Mouse (Mus musculus) kidney, embryonic 15.5 days (tissue): ENCODE measurements around the gene Tapt1. TPM values are rescaled to one million over a fixed set of nuclear protein-coding genes. Genes with fewer than 3 reads are reported as not detected.
A peak's percentile ranks its signal among the peaks of the same experiment; 100 is the strongest.

Experiments
- ATAC-seq: fragments of 200-750 bp; cut with Nextera tagmentation; replicated peaks from 2 replicates; pipeline ENCODE4 v1.8.0; 2017; ENCODE audit warnings: moderate TSS enrichment; ENCODE audit not compliant: low FRiP score
- H3K27ac ChIP-seq: fragments of 300-500 bp; sonication (generic); 2 replicates; pipeline ENCODE4 v1.5.1; 2015; ENCODE audit warnings: mild to moderate bottlenecking, inconsistent platforms
- H3K27me3 ChIP-seq: fragments of 300-500 bp; sonication (generic); 2 replicates; pipeline ENCODE4 v1.6.1; 2015; ENCODE audit warnings: inconsistent platforms
- H3K36me3 ChIP-seq: fragments of 300-500 bp; sonication (generic); 2 replicates; pipeline ENCODE4 v1.6.1; 2015; ENCODE audit warnings: inconsistent platforms
- H3K4me1 ChIP-seq: fragments of 300-500 bp; sonication (generic); 2 replicates; pipeline ENCODE4 v1.6.1; 2015; ENCODE audit warnings: inconsistent platforms
- H3K4me2 ChIP-seq: fragments of 300-500 bp; sonication (generic); 2 replicates; pipeline ENCODE4 v1.6.1; 2015; ENCODE audit warnings: moderate library complexity, mild to moderate bottlenecking, inconsistent platforms
- H3K4me3 ChIP-seq: fragments of 300-500 bp; sonication (generic); replicated peaks from 2 replicates; pipeline ENCODE4 v1.5.1; 2015; ENCODE audit warnings: mild to moderate bottlenecking, inconsistent platforms
- H3K9ac ChIP-seq: fragments of 300-500 bp; sonication (generic); 2 replicates; pipeline ENCODE4 v1.6.1; 2015; ENCODE audit warnings: mild to moderate bottlenecking, inconsistent platforms
- H3K9me3 ChIP-seq: fragments of 300-500 bp; sonication (generic); replicated peaks from 2 replicates; pipeline ENCODE4 v1.6.1; 2016; ENCODE audit warnings: inconsistent platforms
- whole genome bisulfite sequencing: fragments of 180-500 bp; shearing (Covaris S2); methylation state at CpG from one replicate; pipeline ENCODE4 v1.1.7; 2015; ENCODE audit warnings: mixed read lengths; 5-methylcytosine and 5-hydroxymethylcytosine counted together
- polyA plus RNA-seq: library from polyadenylated mRNA; unstranded; fragments of >200 nt; fragmentation: Nextera tagmentation; extraction: Ambion mirVana; gene quantifications from 2 replicates; pipeline ENCODE4 v1.2.1, GENCODE M21; 2015

Gene Tapt1
- polyA plus RNA-seq, 1 experiment from 2014 or later, result 28.5 TPM

DNA sequence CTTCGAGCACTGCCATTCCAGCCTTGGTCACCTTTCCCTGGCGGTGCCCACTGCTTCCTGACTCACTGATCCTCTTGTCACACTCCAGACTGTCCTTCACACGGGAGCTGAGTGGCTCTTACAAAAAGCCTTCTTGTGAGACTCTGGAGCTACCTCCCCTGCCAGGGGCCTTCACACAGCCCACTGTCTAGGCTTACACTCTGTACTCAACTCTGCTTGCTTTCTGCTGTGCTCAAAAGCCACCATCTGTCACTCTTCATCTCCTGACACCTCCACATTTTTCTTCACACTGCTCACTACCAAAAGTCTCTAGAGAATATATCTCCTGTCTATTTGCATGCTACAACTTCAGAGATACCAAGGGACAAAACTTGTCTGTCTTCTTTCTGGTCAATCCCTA lies 46.0 kb downstream of the Tapt1 start:
- 79% methylated on average over 3 of the region's 3 CpGs for WGBS
- H3K9me3 ChIP-seq, result no peaks in the 10 kb centered on the region
- H3K36me3 ChIP-seq, result peaks cover 85% of the 10 kb centered on the region
- no peak overlapping the region for H3K9ac ChIP-seq
- no peak for ATAC-seq
- no peaks in the 10 kb centered on the region for H3K27me3 ChIP-seq
- no peaks in the 10 kb centered on the region for H3K4me1 ChIP-seq
- no peak overlapping the region for H3K4me2 ChIP-seq
- no peak overlapping the region for H3K4me3 ChIP-seq
- no peak overlapping the region for H3K27ac ChIP-seq

DNA sequence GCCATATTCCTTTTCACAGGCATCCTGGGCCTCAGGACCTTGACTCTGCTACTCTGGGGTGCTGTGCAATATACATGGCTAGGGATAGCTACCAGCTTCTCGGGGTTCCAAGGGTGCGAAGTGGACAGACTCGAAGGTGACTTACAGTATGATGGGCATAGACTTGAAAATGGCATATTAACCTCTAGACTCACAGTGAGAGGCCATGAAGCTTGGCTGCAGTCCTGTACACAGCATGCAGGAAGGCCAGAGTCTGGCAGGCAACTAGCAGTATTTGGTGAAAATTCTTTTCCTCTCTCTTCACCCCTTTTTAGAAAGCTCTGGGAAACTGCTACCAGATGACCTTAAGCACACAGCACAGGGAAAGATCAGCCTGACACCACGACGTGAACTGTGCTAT lies 52.4 kb downstream of the Tapt1 start:
- Histone ChIP-seq H3K36me3 (peaks cover 50% of the 10 kb centered on the region), H3K27ac (no peak overlapping the region), H3K9ac (no peak overlapping the region), H3K27me3 (no peaks in the 10 kb centered on the region), H3K4me1 (no peaks in the 10 kb centered on the region), H3K9me3 (no peaks in the 10 kb centered on the region), H3K4me2 (no peak overlapping the region), H3K4me3 (no peak overlapping the region)
- ATAC-seq, result no peak
- 93% methylated on average over 5 of the region's 5 CpGs for WGBS

DNA sequence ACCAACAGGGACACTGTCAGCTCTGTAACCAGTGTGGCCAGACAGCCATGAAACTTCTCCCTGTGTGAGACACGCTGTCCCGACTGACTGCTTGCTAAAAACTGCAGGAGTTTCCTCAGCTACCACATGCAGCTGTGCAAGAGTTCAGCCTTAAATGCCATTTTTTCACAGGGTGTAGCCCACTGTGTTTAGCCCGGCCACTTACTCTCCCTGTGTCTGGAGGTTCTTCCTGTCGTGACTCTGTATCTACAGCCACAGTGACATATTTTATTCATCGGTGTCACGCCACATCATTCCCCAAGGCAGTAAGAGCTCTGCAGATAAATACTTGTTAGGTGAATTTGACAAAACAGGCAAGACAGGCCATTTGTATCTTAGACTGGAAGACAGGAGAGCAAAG lies 59.6 kb downstream of the Tapt1 start:
- H3K4me2 ChIP-seq, result no peak overlapping the region
- WGBS, result 67% methylated on average over 6 of the region's 6 CpGs
- no peaks in the 10 kb centered on the region for H3K9me3 ChIP-seq
- H3K4me3 ChIP-seq, result no peak overlapping the region
- ATAC-seq, result no peak
- no peaks in the 10 kb centered on the region for H3K36me3 ChIP-seq
- no peak overlapping the region for H3K9ac ChIP-seq
- no peak overlapping the region for H3K27ac ChIP-seq
- H3K27me3 ChIP-seq, result no peaks in the 10 kb centered on the region
- no peaks in the 10 kb centered on the region for H3K4me1 ChIP-seq

DNA sequence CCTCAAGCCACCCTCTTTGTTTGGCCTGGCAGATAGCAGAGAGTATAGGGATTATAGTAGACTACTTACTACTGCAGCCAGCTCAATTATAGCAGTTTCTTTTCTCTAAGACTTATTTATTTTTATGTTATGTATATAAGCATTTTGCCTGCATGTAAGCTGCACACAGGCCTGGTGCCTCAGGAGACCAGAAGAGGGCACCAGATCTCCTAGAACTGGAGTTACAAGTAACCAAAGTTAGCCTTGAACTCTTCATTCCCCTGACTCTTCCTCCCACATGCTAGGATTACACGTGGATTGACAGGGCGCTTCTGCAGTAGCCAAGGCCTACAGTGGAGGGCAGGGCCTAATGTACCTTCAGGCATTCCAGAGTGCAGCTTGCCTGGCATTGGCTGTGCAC lies 60.6 kb downstream of the Tapt1 start:
- no peaks in the 10 kb centered on the region for H3K36me3 ChIP-seq
- H3K4me2 ChIP-seq, result no peak overlapping the region
- H3K9me3 ChIP-seq, result no peaks in the 10 kb centered on the region
- ATAC-seq, result peak; percentile 36; the same call in 1 of the 2 replicates
- WGBS, result 29% methylated on average over 2 of the region's 2 CpGs
- no peaks in the 10 kb centered on the region for H3K4me1 ChIP-seq
- no peak overlapping the region for H3K4me3 ChIP-seq
- no peak overlapping the region for H3K27ac ChIP-seq
- no peaks in the 10 kb centered on the region for H3K27me3 ChIP-seq
- H3K9ac ChIP-seq, result no peak overlapping the region

DNA sequence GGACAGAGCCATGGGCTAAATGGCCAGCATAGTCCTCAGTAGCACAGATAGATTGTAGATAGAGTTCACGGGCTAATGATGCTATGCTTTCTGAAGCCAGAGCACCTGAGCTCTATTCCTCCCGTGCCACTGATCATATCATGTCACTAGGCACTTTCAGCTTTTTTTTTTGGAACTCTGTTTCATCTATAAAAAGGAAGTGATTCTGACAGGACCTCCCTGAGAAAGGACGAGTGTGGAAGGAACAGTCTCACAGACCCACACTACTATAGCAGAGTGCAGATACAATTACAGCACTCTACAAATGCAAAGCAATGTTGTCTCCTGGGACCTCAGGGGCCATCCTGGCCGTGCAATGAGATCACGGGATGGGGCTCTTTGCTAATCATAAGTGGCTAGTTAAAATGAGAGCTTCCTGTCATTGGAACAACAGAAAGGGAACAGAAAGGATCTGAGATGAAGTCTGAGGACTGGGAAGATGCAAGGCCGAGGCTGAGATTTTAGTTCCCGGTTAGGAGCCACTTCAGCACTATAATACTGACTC lies 62.1 kb downstream of the Tapt1 start:
- Histone ChIP-seq H3K9me3 (no peaks in the 10 kb centered on the region), H3K4me3 (no peak overlapping the region), H3K4me1 (no peaks in the 10 kb centered on the region), H3K36me3 (no peaks in the 10 kb centered on the region), H3K27me3 (no peaks in the 10 kb centered on the region), H3K27ac (no peak overlapping the region), H3K4me2 (no peak overlapping the region), H3K9ac (no peak overlapping the region)
- WGBS, result 58% methylated on average over 7 of the region's 7 CpGs
- no peak for ATAC-seq

DNA sequence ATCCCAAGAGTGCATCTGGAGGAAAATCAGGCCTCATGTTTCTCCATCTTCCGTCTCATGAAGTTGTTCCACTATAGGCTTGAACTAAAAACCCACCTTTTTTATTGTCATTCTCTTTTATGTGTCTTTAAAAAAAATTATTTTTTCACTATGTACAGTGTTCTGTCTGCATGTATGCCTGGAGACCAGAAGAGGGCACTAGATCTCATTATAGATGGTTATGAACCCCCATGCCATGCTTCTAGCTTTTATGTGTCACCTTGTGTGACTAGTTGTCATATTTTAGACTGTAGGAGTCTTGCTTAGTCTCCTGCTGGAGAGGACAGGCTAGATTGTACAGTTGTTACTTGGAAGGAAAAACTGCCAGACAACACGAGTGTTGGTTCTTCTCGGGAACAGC lies 63.1 kb downstream of the Tapt1 start:
- Histone ChIP-seq H3K4me1 (no peaks in the 10 kb centered on the region), H3K9ac (no peak overlapping the region), H3K27me3 (no peaks in the 10 kb centered on the region), H3K4me2 (no peak overlapping the region), H3K9me3 (no peaks in the 10 kb centered on the region), H3K27ac (no peak overlapping the region), H3K4me3 (no peak overlapping the region), H3K36me3 (no peaks in the 10 kb centered on the region)
- no peak for ATAC-seq
- WGBS, result 98% methylated on average over 3 of the region's 3 CpGs

DNA sequence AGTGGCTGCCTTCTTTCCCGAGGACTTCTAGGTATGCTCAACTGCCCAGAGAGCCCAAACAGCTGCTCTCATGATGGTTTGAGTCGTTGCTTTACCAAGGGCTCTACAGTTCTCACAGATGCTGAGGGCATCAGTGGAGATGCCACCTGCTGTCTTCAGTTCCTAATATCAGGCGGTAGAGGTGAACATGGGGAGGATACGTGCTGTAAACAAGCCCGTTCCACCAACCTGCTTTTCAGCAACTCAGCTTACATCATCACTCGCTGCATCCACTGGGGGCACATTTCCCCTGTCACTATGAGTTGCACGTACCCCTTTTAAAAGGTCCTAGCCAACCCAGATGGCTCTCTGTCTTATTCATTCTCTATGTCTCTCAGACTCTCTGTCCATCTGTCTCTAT lies 63.6 kb downstream of the Tapt1 start:
- H3K4me2 ChIP-seq, result no peak overlapping the region
- no peak overlapping the region for H3K4me3 ChIP-seq
- H3K4me1 ChIP-seq, result no peaks in the 10 kb centered on the region
- H3K9ac ChIP-seq, result no peak overlapping the region
- no peak overlapping the region for H3K27ac ChIP-seq
- WGBS, result 83% methylated on average over 7 of the region's 7 CpGs
- H3K9me3 ChIP-seq, result no peaks in the 10 kb centered on the region
- ATAC-seq, result no peak
- no peaks in the 10 kb centered on the region for H3K36me3 ChIP-seq
- H3K27me3 ChIP-seq, result no peaks in the 10 kb centered on the region

DNA sequence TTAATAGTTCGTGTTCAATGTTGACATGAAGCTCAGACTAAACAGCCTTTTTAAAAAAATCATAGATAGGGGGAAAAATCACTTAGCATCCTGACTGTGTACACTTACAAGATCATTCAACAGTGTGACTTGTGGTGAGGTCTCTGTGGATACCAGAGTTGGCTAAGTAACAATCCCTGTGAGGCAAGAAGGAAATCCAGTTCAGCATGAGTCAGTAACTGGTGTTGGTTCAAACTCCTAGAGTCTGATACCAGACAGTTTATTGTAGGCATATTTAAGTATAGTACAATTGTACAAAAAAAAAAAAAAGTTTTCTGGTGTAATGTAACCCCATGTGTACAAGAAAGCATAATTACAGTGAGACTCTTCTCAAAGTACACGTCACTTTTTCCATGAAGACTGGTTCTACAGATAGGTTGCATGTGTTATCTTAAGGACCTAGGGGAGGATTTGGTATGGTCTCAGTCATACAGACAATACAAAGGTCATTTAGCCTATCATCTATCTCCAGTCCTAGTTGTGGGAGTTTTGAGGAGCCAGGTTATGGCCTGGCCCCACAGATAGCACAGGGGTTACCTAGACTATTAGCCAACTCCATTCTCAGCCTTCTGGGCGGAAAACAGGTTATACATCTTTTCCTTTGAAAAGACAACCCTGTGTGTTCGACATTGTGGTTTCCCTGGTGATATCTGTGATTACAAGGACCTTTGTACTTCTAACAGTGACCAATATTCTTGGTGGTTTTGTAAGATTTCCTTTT lies 66.6 kb downstream of the Tapt1 start:
- no peak overlapping the region for H3K9ac ChIP-seq
- no peak overlapping the region for H3K27ac ChIP-seq
- no peaks in the 10 kb centered on the region for H3K36me3 ChIP-seq
- no peaks in the 10 kb centered on the region for H3K9me3 ChIP-seq
- H3K4me3 ChIP-seq, result no peak overlapping the region
- no peaks in the 10 kb centered on the region for H3K27me3 ChIP-seq
- 83% methylated on average over 4 of the region's 4 CpGs for WGBS
- no peaks in the 10 kb centered on the region for H3K4me1 ChIP-seq
- H3K4me2 ChIP-seq, result no peak overlapping the region
- no peak for ATAC-seq

DNA sequence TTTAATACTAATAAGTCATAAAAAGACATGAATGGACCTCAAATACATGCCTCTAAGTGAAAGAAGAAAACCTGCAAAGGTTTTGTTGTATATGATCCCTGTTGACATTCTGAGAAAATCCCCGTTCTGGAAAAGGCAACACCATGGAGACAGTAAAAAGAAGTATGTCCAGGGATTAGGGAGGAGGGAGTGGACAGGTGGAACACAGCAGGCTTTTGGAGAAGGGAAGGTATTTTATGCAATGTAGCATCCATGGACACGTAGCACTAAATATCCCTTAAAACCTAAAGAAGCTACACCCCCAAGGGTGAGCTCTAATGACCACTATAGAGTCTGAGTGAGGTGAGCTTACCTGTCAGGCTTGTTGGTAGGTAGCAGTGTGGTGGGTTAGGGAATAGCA lies 67.2 kb downstream of the Tapt1 start:
- Histone ChIP-seq H3K4me2 (no peak overlapping the region), H3K27ac (no peak overlapping the region), H3K4me3 (no peak overlapping the region), H3K4me1 (no peaks in the 10 kb centered on the region), H3K9me3 (no peaks in the 10 kb centered on the region), H3K27me3 (no peaks in the 10 kb centered on the region), H3K9ac (no peak overlapping the region), H3K36me3 (no peaks in the 10 kb centered on the region)
- 92% methylated on average over 2 of the region's 2 CpGs for WGBS
- ATAC-seq, result no peak

DNA sequence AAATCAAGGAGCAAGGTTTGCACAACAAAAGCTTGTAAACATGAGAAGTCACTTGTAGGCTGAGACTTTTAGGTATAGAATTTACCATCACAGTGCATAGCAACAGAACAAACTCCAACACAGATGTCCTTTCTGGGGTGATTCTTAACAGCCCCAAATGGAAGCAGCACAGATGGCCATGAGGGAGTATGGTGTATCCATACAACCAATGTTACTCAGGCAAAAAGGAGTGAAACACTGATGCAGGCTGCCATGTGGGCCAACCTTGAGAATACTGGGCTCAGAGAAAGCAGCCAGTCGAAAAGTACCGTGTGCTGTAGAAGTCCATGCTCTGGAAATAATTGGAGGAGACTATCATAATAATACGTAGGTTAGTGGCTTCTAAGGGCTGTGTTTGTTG lies 68.0 kb downstream of the Tapt1 start:
- H3K27me3 ChIP-seq, result no peaks in the 10 kb centered on the region
- no peaks in the 10 kb centered on the region for H3K9me3 ChIP-seq
- no peak overlapping the region for H3K4me3 ChIP-seq
- no peaks in the 10 kb centered on the region for H3K36me3 ChIP-seq
- 98% methylated on average over 3 of the region's 3 CpGs for WGBS
- no peak for ATAC-seq
- H3K4me2 ChIP-seq, result no peak overlapping the region
- no peaks in the 10 kb centered on the region for H3K4me1 ChIP-seq
- H3K27ac ChIP-seq, result no peak overlapping the region
- H3K9ac ChIP-seq, result no peak overlapping the region

DNA sequence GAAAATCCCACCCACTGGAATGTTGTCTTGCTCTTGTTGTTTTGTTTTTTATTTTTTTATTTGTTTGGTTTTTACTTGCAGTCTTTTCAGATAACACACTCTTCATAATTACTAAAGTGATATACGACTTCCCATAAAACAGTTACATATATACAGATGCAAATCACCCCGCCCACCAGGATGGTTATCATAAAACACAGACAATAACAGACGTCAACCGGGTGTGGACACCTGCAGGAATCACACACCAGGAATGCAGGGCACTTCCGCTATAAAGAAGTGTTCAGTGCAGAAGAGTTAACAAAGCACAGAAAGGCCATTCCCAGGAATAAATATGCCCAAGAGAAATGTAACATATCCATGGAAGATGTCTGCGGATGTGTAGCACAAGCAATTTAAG lies 68.7 kb downstream of the Tapt1 start:
- Histone ChIP-seq H3K9ac (no peak overlapping the region), H3K36me3 (no peaks in the 10 kb centered on the region), H3K27ac (no peak overlapping the region), H3K4me3 (no peak overlapping the region), H3K9me3 (no peaks in the 10 kb centered on the region), H3K4me2 (no peak overlapping the region), H3K27me3 (no peaks in the 10 kb centered on the region), H3K4me1 (no peaks in the 10 kb centered on the region)
- WGBS, result 69% methylated on average over 6 of the region's 6 CpGs
- no peak for ATAC-seq

DNA sequence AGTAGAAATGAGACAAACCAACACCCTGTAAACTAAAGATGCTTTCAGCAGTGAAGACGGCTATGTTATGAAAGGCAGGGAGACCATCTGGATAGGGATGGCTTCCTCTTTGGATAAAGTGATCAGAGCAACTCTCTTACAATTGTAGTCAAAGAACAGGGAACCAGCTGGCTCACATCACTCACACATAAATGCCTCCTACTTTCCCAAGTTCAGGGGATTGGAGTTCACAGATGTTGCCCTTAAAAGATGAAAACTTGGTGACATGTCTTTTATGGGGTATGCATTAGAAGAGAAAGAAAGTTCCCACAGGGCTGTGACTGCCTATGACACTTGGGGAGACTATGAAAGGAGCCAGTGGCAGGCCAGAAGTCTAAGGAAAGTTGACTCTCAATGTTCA lies 73.4 kb downstream of the Tapt1 start:
- Histone ChIP-seq H3K4me2 (no peak overlapping the region), H3K27me3 (no peaks in the 10 kb centered on the region), H3K4me1 (peaks cover 8% of the 10 kb centered on the region; the same call in 1 of the 2 replicates), H3K9ac (no peak overlapping the region), H3K4me3 (no peak overlapping the region), H3K27ac (no peak overlapping the region), H3K9me3 (0 out of 2 replicates have a peak, but pooled peaks cover 4% of the 10 kb centered on the region), H3K36me3 (no peaks in the 10 kb centered on the region)
- 44% methylated on average over 1 of the region's 1 CpGs for WGBS
- no peak for ATAC-seq
